Mouse (Mus musculus) lung, adult 2 months (tissue): ENCODE results near the gene Snrpc. TPM values are rescaled to one million over a fixed set of nuclear protein-coding genes. Genes with fewer than 3 reads are reported as not detected.

ENCODE experiments used
- DNase-seq: peaks from one replicate; pipeline ENCODE4 v3.0.0; 2022
- H3K4me1 ChIP-seq: fragments of 200-500 bp; 2 replicates; pipeline ENCODE4 v1.6.1; 2011; ENCODE audit warnings: low read length; ENCODE audit not compliant: control insufficient read depth, insufficient read depth
- H3K4me3 ChIP-seq: fragments of 200-500 bp; replicated peaks from 2 replicates; pipeline ENCODE3; 2011; ENCODE audit warnings: low read depth, mild to moderate bottlenecking, control low read depth, low read length; ENCODE audit errors: extremely low read depth
- CTCF ChIP-seq: fragments of 200-500 bp; IDR thresholded peaks from 2 replicates; pipeline ENCODE4 v1.5.1; 2011; ENCODE audit warnings: mild to moderate bottlenecking, low read length, control low read depth; ENCODE audit not compliant: insufficient read depth
- POLR2A ChIP-seq: fragments of 200-500 bp; IDR thresholded peaks from 2 replicates; pipeline ENCODE4 v1.6.1; 2011; ENCODE audit warnings: low read depth, mild to moderate bottlenecking, control low read depth, low read length, borderline replicate concordance; ENCODE audit errors: extremely low read depth
- WGBS: fragments of 180-500 bp; shearing (Covaris S2); methylation state at CpG from one replicate; pipeline ENCODE4 v1.1.7; 2018; 5-methylcytosine and 5-hydroxymethylcytosine counted together
- polyA plus RNA-seq: library from polyadenylated mRNA; depleted of rRNA; stranded (reverse); fragments of >200 nt; gene quantifications from 2 replicates; pipeline ENCODE4 v1.2.3, GENCODE M21; 2012; rRNA removed

Snrpc gene
- polyA plus RNA-seq, 1 experiment, result 90.0 TPM

- no peak for DNase-seq
- peaks cover 5% of the 10 kb centered on the region; the same call in 1 of the 2 replicates for H3K4me1 ChIP-seq
- WGBS, result 81% methylated on average over 2 of the region's 2 CpGs
- H3K4me3 ChIP-seq, result no peak overlapping the region
- TF ChIP-seq POLR2A, result no peak
- no peak for TF ChIP-seq CTCF
Measured at GRCm38 (mm10) chr17:27859131-27859530, 21.2 kb downstream of the Snrpc start.

DNA sequence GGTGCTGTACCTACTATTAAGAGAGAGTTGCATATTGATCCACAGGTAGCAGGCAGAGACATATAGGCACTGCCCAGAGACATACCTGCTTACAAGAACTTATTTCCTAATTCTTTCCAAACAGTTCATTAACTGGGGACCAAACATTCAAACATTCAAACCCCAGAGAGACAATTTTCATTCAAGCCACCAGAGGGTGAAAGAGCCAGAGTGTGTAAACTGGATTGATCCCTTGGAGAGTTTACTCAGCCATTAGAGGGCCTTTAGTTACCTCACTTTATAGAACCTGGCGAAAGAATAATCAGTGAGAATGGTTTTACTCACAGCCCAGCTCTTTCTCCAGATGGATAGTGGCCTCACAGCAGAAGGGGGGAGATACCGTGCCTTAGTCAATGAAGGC lies 27.5 kb downstream of the Snrpc start:
- WGBS, result 70% methylated on average over 2 of the region's 2 CpGs
- H3K4me1 ChIP-seq, result no peaks in the 10 kb centered on the region

DNA sequence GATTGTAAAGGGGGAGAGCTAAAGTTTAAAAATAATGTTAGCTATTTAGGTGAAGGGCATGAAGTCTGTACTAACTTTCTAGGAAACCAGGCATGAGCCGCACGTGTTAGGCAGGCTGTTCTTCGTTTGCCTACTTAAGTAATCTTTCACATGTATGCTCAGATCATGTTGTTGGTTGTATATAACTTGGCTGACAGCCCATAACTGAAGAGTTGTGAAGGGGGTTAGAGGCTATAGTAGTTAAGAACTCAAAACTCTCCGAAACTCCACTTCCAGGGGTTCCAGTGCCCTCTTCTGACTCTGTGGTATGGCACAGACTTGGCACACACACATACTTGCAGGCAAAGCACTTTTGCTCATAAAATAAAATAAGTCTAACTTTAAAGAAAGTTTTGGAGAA lies 28.8 kb downstream of the Snrpc start:
- no peak overlapping the region for H3K4me3 ChIP-seq
- WGBS, result 65% methylated on average over 4 of the region's 4 CpGs
- DNase-seq, result no peak
- TF ChIP-seq CTCF, result no peak
- TF ChIP-seq POLR2A, result no peak
- no peaks in the 10 kb centered on the region for H3K4me1 ChIP-seq

More for the DNA sequence above, 27.5 kb downstream of the Snrpc start:
- H3K4me3 ChIP-seq, result no peak overlapping the region
- DNase-seq, result no peak
- TF ChIP-seq POLR2A, result no peak

- H3K4me3 ChIP-seq, result no peak overlapping the region
- WGBS, result 68% methylated on average over 3 of the region's 3 CpGs
- TF ChIP-seq POLR2A (no peak), CTCF (no peak)
- no peak for DNase-seq
- no peaks in the 10 kb centered on the region for H3K4me1 ChIP-seq
Measured at GRCm38 (mm10) chr17:27871851-27872250, 33.9 kb downstream of the Snrpc start.

DNA sequence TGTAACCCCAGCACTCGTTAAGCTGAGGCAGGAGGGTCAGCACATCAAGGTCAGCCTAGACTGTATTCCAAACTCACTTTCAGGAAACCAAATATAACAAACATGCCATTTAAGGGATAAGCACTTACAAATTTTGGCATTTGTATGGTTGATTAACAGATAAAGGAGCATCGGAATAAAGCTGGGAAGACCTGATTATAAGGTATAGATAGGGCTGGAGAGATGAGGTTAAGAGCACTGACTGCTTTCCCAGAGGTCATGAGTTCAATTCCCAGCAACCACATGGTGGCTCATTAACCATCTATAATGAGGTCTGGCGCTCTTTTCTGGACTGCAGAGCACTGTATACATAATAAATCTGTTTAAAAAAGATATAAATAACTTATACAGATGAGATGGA lies 35.6 kb downstream of the Snrpc start:
- WGBS, result 50% methylated on average over 3 of the region's 3 CpGs
- TF ChIP-seq POLR2A (no peak), CTCF (no peak)

DNA sequence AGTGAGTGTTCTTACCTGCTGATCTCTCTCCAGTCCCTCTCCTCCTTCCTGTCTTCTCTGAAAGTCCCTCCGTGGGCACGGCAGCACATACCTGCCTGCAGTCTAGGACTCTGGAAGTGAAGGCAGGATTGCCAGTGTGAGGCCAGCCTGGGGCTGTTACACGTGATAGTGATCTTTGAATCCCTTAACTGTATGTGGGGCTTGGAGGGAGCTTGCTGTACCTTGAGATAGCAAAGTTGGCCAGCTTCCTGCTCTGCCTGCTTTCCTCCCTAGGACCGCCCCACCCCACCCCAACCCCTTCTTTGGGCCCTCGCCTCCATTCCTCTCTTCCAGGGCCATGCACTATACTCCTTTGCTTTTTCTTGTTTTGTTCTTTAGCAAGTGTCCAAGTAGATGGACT lies 36.6 kb downstream of the Snrpc start:
- H3K4me1 ChIP-seq, result no peaks in the 10 kb centered on the region
- WGBS, result 58% methylated on average over 5 of the region's 5 CpGs
- H3K4me3 ChIP-seq, result no peak overlapping the region
- no peak for TF ChIP-seq CTCF
- no peak for TF ChIP-seq POLR2A
- DNase-seq, result no peak

More for the DNA sequence above, 35.6 kb downstream of the Snrpc start:
- Histone ChIP-seq H3K4me1 (no peaks in the 10 kb centered on the region), H3K4me3 (no peak overlapping the region)
- DNase-seq, result no peak

GRCm38 (mm10) chr17:27881518-27881917 lies 43.6 kb downstream of the Snrpc start:
- DNase-seq, result no peak
- WGBS, result 56% methylated on average over 11 of the region's 11 CpGs
- TF ChIP-seq POLR2A (no peak), CTCF (peak; percentile 46; the same call in 1 of the 2 replicates)
- Histone ChIP-seq H3K4me1 (no peaks in the 10 kb centered on the region), H3K4me3 (no peak overlapping the region)

GRCm38 (mm10) chr17:27883129-27883528 lies 45.2 kb downstream of the Snrpc start:
- 71% methylated on average over 8 of the region's 8 CpGs for WGBS
- no peak for TF ChIP-seq CTCF
- TF ChIP-seq POLR2A, result no peak
- H3K4me3 ChIP-seq, result no peak overlapping the region
- no peaks in the 10 kb centered on the region for H3K4me1 ChIP-seq
- peak; percentile 13 for DNase-seq

DNA sequence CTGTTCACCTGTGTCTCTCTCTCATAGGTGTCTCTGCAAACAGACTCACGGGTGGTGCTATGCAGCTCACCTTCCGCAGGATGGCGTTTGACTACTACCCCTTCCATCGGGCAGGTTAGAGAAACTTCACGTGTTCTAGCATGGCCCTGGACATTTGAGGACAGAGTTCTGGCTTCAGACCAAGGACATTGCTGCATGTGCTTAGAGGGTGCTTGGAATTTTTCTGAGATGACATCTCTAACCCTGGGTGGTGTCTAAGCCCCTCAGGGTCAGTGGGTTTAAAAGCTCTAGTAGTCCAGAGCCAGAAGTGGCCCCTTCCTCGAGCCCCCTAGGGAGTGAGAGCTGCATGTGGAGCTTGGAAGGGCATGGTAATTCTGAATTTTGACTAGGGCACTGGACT lies 46.0 kb downstream of the Snrpc start:
- TF ChIP-seq POLR2A (no peak), CTCF (no peak)
- WGBS, result 82% methylated on average over 6 of the region's 6 CpGs
- Histone ChIP-seq H3K4me1 (no peaks in the 10 kb centered on the region), H3K4me3 (no peak overlapping the region)
- DNase-seq, result no peak

GRCm38 (mm10) chr17:27886499-27887210 lies 48.7 kb downstream of the Snrpc start:
- TF ChIP-seq POLR2A, result no peak
- TF ChIP-seq CTCF, result 0 out of 2 replicates have a peak, but pooled peaks have one; percentile 1

More at GRCm38 (mm10) chr17:27886499-27887210, 48.7 kb downstream of the Snrpc start:
- DNase-seq, result no peak
- 71% methylated on average over 19 of the region's 19 CpGs for WGBS
- Histone ChIP-seq H3K4me3 (no peak overlapping the region), H3K4me1 (no peaks in the 10 kb centered on the region)

Other genes starting within 250 kb of the Snrpc start
- gene Nudt3, start 214.7 kb upstream of the Snrpc start, polyA plus RNA-seq, result 60.4 and 62.8 TPM in 2 replicates
- not detected in 2 replicates for gene RPS10-NUDT3, start 202.9 kb upstream of the Snrpc start, polyA plus RNA-seq
- gene Rps10, start 201.5 kb upstream of the Snrpc start, polyA plus RNA-seq, result 803 and 904 TPM in 2 replicates
- gene Pacsin1, start 182.6 kb upstream of the Snrpc start, polyA plus RNA-seq, result 0.65 and 1.0 TPM in 2 replicates
- 4.4 and 6.9 TPM in 2 replicates for gene Spdef, start 109.2 kb upstream of the Snrpc start, polyA plus RNA-seq
- gene D17Wsu92e, start 17.5 kb upstream of the Snrpc start, polyA plus RNA-seq, result 95.1 and 131 TPM in 2 replicates
- gene Uhrf1bp1, start 18.3 kb downstream of the Snrpc start, polyA plus RNA-seq, result 8.4 and 8.5 TPM in 2 replicates
- gene Anks1, start 71.2 kb downstream of the Snrpc start, polyA plus RNA-seq, result 89.4 and 97.9 TPM in 2 replicates
- gene Taf11, start 71.7 kb downstream of the Snrpc start, polyA plus RNA-seq, result 8.3 and 11.5 TPM in 2 replicates
- 13.4 and 16.9 TPM in 2 replicates for gene Tcp11, start 242.5 kb downstream of the Snrpc start, polyA plus RNA-seq